Comparison of ENCODE assay signal across 8 mouse cellular contexts in genomic region chrX:13345126-13345525, GRCm38 (mm10).
DNase-seq lines count a peak whose midpoint lies in the region; ATAC-seq and TF ChIP-seq lines count a peak whose summit lies in the region.
"Had no signal": no experiment of that assay in that cellular context is flagged by ENCODE, and none has a peak within 500 bp of the region (broad histone marks: within the 10 kb centered on the region; RNA-seq: fewer than 3 reads in every experiment).

No protein-coding gene starts in this region.

- no peaks in the 10 kb centered on the region for H3K4me1 ChIP-seq in lung, embryonic 14.5 days (ENCODE audit: insufficient read depth)
- peaks cover 9% of the 10 kb centered on the region for H3K4me1 ChIP-seq in embryonic facial prominence, embryonic 15.5 days
- no peaks in the 10 kb centered on the region for H3K4me1 ChIP-seq in intestine, postnatal 0 days (replicated peaks; ENCODE audit: control insufficient read depth, insufficient read depth, low read length)

- ATAC-seq in lung, embryonic 14.5 days (ENCODE audit: insufficient read depth) = no peak
- no peak for ATAC-seq in embryonic facial prominence, embryonic 15.5 days (ENCODE audit: insufficient number of reproducible peaks, low FRiP score, low TSS enrichment, low read depth)
- ATAC-seq in intestine, postnatal 0 days = no peak

- H3K9me3 ChIP-seq in lung, embryonic 14.5 days (ENCODE audit: low read depth, low read length) = no peaks in the 10 kb centered on the region
- H3K9me3 ChIP-seq in embryonic facial prominence, embryonic 15.5 days (replicated peaks) = no peaks in the 10 kb centered on the region
- no peaks in the 10 kb centered on the region for H3K9me3 ChIP-seq in intestine, postnatal 0 days (ENCODE audit: control insufficient read depth)

- no peaks in the 10 kb centered on the region for H3K36me3 ChIP-seq in lung, embryonic 14.5 days (ENCODE audit: insufficient read depth)
- no peaks in the 10 kb centered on the region for H3K36me3 ChIP-seq in embryonic facial prominence, embryonic 15.5 days
- no peaks in the 10 kb centered on the region for H3K36me3 ChIP-seq in intestine, postnatal 0 days (ENCODE audit: control insufficient read depth, insufficient read depth)

- intact Hi-C loops in left cerebral cortex, adult 2 months (cut with DNase I) = loop anchor here (5.0 to 10.0 kb wide), 5 partner anchors 48 to 312 kb away; no protein-coding TSS in a partner anchor

- peak overlapping the region; percentile 43; the same call in 1 of the 2 replicates for H3K9ac ChIP-seq in lung, embryonic 14.5 days
- H3K9ac ChIP-seq in embryonic facial prominence, embryonic 15.5 days = no peak overlapping the region
- H3K9ac ChIP-seq in intestine, postnatal 0 days (ENCODE audit: low read depth, low read length) = no peak overlapping the region

- 14% methylated on average over 5 of the region's 5 CpGs for WGBS in lung, embryonic 14.5 days
- WGBS in embryonic facial prominence, embryonic 15.5 days = 9% methylated on average over 5 of the region's 5 CpGs
- WGBS in intestine, postnatal 0 days = 22% methylated on average over 5 of the region's 5 CpGs

- H3K27ac ChIP-seq in lung, embryonic 14.5 days (ENCODE audit: low read depth) = peak overlapping the region; percentile 93
- H3K27ac ChIP-seq in embryonic facial prominence, embryonic 15.5 days (replicated peaks) = peak overlapping the region; percentile 88
- peak overlapping the region; percentile 35; the same call in 1 of the 2 replicates for H3K27ac ChIP-seq in intestine, postnatal 0 days (ENCODE audit: low read depth, low read length)
- no peak overlapping the region for H3K27ac ChIP-seq in left cerebral cortex, adult 2 months
- H3K27ac ChIP-seq: macrophage had no signal

- no peak for TF ChIP-seq CTCF in lung, embryonic 14.5 days (IDR thresholded peaks at IDR 0.05; ENCODE audit: low read depth)
- no peak for TF ChIP-seq CTCF in intestine, postnatal 0 days (IDR thresholded peaks at IDR 0.05; ENCODE audit: low read depth)
- no peak for TF ChIP-seq CTCF in left cerebral cortex, adult 2 months (IDR thresholded peaks at IDR 0.05)

- DNase-seq in lung, embryonic 14.5 days = peak; percentile 30
- DNase-seq in lung, postnatal 4 days = no peak
- peak; percentile 24 for DNase-seq in retina, postnatal 1 day
- no peak for DNase-seq in left cerebral cortex, adult 2 months (ENCODE audit: extremely low spot score in 1 of 2, low spot score in 2 of 2)
- DNase-seq in adrenal gland, postnatal 14 days = no peak

- H3K4me2 ChIP-seq in lung, embryonic 14.5 days = peak overlapping the region; percentile 62
- H3K4me2 ChIP-seq in embryonic facial prominence, embryonic 15.5 days (replicated peaks) = 0 out of 2 replicates have a peak overlapping the region, but pooled peaks have one; percentile 10
- no peak overlapping the region for H3K4me2 ChIP-seq in intestine, postnatal 0 days (replicated peaks; ENCODE audit: low read depth)

- H3K4me3 ChIP-seq in lung, embryonic 14.5 days (ENCODE audit: low read depth, low read length) = no peak overlapping the region
- H3K4me3 ChIP-seq in embryonic facial prominence, embryonic 15.5 days (replicated peaks) = no peak overlapping the region
- H3K4me3 ChIP-seq in intestine, postnatal 0 days (ENCODE audit: low read depth, low read length) = no peak overlapping the region
- H3K4me3 ChIP-seq in left cerebral cortex, adult 2 months = no peak overlapping the region

- no peaks in the 10 kb centered on the region; the same call in 1 of the 2 replicates for H3K27me3 ChIP-seq in lung, embryonic 14.5 days (ENCODE audit: insufficient read depth, low read length)
- 0 out of 2 replicates have a peak, but pooled peaks cover 3% of the 10 kb centered on the region for H3K27me3 ChIP-seq in embryonic facial prominence, embryonic 15.5 days
- no peaks in the 10 kb centered on the region for H3K27me3 ChIP-seq in intestine, postnatal 0 days (replicated peaks; ENCODE audit: control insufficient read depth, insufficient read depth, low read length)

Comparison
In these comparisons a context has a peak if more than half of its experiments do, and no peak if none do; other contexts are left out.
1. DNase-seq: peak in lung, embryonic 14.5 days (single experiment) and retina, postnatal 1 day (single experiment); none in lung, postnatal 4 days (0 of 2), left cerebral cortex, adult 2 months (0 of 2) and adrenal gland, postnatal 14 days (single experiment).